Mouse (Mus musculus): Measurements from ENCODE around the gene Gm39566. TPM values are rescaled to one million over a fixed set of nuclear protein-coding genes. Genes with fewer than 3 reads are reported as not detected.

Gm39566 gene
- polyA plus RNA-seq, 1 experiment = 0.02 TPM

GRCm38 (mm10) chr11:69823456-69823855, 8.4 kb upstream of the Gm39566 start:
- Histone ChIP-seq H3ac (ENCODE audit: control insufficient read depth, insufficient read length) (no peak overlapping the region), H3K4me3 (no peak overlapping the region)
- TF ChIP-seq USF1 (IDR thresholded peaks at IDR 0.05; ENCODE audit: low read depth) = no peak
- no peak for TF ChIP-seq E2F4 (IDR thresholded peaks at IDR 0.05; ENCODE audit: insufficient read depth)
- no peak for TF ChIP-seq SRF (IDR thresholded peaks at IDR 0.05; ENCODE audit: control insufficient read depth, insufficient read length, low read depth)
- no peak for TF ChIP-seq POLR2AphosphoS2 (IDR thresholded peaks at IDR 0.05; ENCODE audit: insufficient read length, low read depth)
- TF ChIP-seq TCF3 (IDR thresholded peaks at IDR 0.05; ENCODE audit: insufficient read length, low read depth) = no peak
- TF ChIP-seq CEBPB (IDR thresholded peaks at IDR 0.05; ENCODE audit: insufficient read depth, poor library complexity, severe bottlenecking) = no peak
- no peak for TF ChIP-seq REST (IDR thresholded peaks at IDR 0.05; ENCODE audit: insufficient read depth, insufficient read length)
- TF ChIP-seq TCF12 (IDR thresholded peaks at IDR 0.05; ENCODE audit: insufficient read depth, poor library complexity, severe bottlenecking) = no peak
- no peak for TF ChIP-seq MYOG (IDR thresholded peaks at IDR 0.05; ENCODE audit: control insufficient read depth in 1 of 3, insufficient read depth in 1 of 3, insufficient read length in 2 of 3, low read depth in 2 of 3)
- no peak for TF ChIP-seq MYOD1 (IDR thresholded peaks at IDR 0.05; ENCODE audit: control insufficient read depth in 1 of 3, insufficient read length in 2 of 3, low read depth in 2 of 3)
- no peak for TF ChIP-seq POLR2A (IDR thresholded peaks at IDR 0.05; ENCODE audit: insufficient read length, low read depth)
- no peak for TF ChIP-seq MAX (IDR thresholded peaks at IDR 0.05; ENCODE audit: low read depth)

GRCm38 (mm10) chr11:69822080-69822479, 7.0 kb upstream of the Gm39566 start, which contains the start of gene Spem1:
TSS of gene Spem1 (minus strand) at chr11:69822180.
- Histone ChIP-seq H3K27me3 (ENCODE audit: control insufficient read depth, insufficient read depth, insufficient read length) (no peaks in the 10 kb centered on the region), H3K4me3 (no peak within 1 kb of the TSS), H3K4me2 (ENCODE audit: low read depth) (no peak within 1 kb of the TSS), H3K36me3 (ENCODE audit: control insufficient read depth, insufficient read depth) (no peaks in the 10 kb centered on the region), H3ac (ENCODE audit: control insufficient read depth, insufficient read length) (no peak within 1 kb of the TSS), H3K79me2 (ENCODE audit: control insufficient read depth, insufficient read depth) (no peaks in the 10 kb centered on the region)
- TF ChIP-seq POLR2A (IDR thresholded peaks at IDR 0.05; ENCODE audit: insufficient read length, low read depth) = no peak
- no peak for TF ChIP-seq USF1 (IDR thresholded peaks at IDR 0.05; ENCODE audit: low read depth)
- TF ChIP-seq MYOG (IDR thresholded peaks at IDR 0.05; ENCODE audit: control insufficient read depth in 1 of 3, insufficient read depth in 1 of 3, insufficient read length in 2 of 3, low read depth in 2 of 3) = no peak
- TF ChIP-seq MAX (IDR thresholded peaks at IDR 0.05; ENCODE audit: low read depth) = no peak
- no peak for TF ChIP-seq POLR2AphosphoS2 (IDR thresholded peaks at IDR 0.05; ENCODE audit: insufficient read length, low read depth)
- TF ChIP-seq TCF3 (IDR thresholded peaks at IDR 0.05; ENCODE audit: insufficient read length, low read depth) = no peak
- TF ChIP-seq CEBPB (IDR thresholded peaks at IDR 0.05; ENCODE audit: insufficient read depth, poor library complexity, severe bottlenecking) = no peak
- no peak for TF ChIP-seq SRF (IDR thresholded peaks at IDR 0.05; ENCODE audit: control insufficient read depth, insufficient read length, low read depth)
- no peak for TF ChIP-seq MYOD1 (IDR thresholded peaks at IDR 0.05; ENCODE audit: control insufficient read depth in 1 of 3, insufficient read length in 2 of 3, low read depth in 2 of 3)
- TF ChIP-seq REST (IDR thresholded peaks at IDR 0.05; ENCODE audit: insufficient read depth, insufficient read length) = no peak
- TF ChIP-seq E2F4 (IDR thresholded peaks at IDR 0.05; ENCODE audit: insufficient read depth) = no peak
- TF ChIP-seq TCF12 (IDR thresholded peaks at IDR 0.05; ENCODE audit: insufficient read depth, poor library complexity, severe bottlenecking) = no peak

More at GRCm38 (mm10) chr11:69823456-69823855, 8.4 kb upstream of the Gm39566 start:
- Histone ChIP-seq H3K79me2 (ENCODE audit: control insufficient read depth, insufficient read depth) (no peaks in the 10 kb centered on the region), H3K36me3 (ENCODE audit: control insufficient read depth, insufficient read depth) (no peaks in the 10 kb centered on the region), H3K4me2 (ENCODE audit: low read depth) (no peak overlapping the region), H3K27me3 (ENCODE audit: control insufficient read depth, insufficient read depth, insufficient read length) (no peaks in the 10 kb centered on the region)

- Histone ChIP-seq H3K36me3 (ENCODE audit: control insufficient read depth, insufficient read depth) (no peaks in the 10 kb centered on the region), H3K79me2 (ENCODE audit: control insufficient read depth, insufficient read depth) (no peaks in the 10 kb centered on the region), H3ac (ENCODE audit: control insufficient read depth, insufficient read length) (no peak overlapping the region), H3K4me2 (ENCODE audit: low read depth) (no peak overlapping the region), H3K27me3 (ENCODE audit: control insufficient read depth, insufficient read depth, insufficient read length) (no peaks in the 10 kb centered on the region), H3K4me3 (no peak overlapping the region)
- TF ChIP-seq USF1 (IDR thresholded peaks at IDR 0.05; ENCODE audit: low read depth) (no peak), E2F4 (IDR thresholded peaks at IDR 0.05; ENCODE audit: insufficient read depth) (no peak), POLR2AphosphoS2 (IDR thresholded peaks at IDR 0.05; ENCODE audit: insufficient read length, low read depth) (no peak), MAX (IDR thresholded peaks at IDR 0.05; ENCODE audit: low read depth) (no peak), REST (IDR thresholded peaks at IDR 0.05; ENCODE audit: insufficient read depth, insufficient read length) (no peak), SRF (IDR thresholded peaks at IDR 0.05; ENCODE audit: control insufficient read depth, insufficient read length, low read depth) (no peak), MYOD1 (IDR thresholded peaks at IDR 0.05; ENCODE audit: control insufficient read depth in 1 of 3, insufficient read length in 2 of 3, low read depth in 2 of 3) (no peak), TCF3 (IDR thresholded peaks at IDR 0.05; ENCODE audit: insufficient read length, low read depth) (no peak), TCF12 (IDR thresholded peaks at IDR 0.05; ENCODE audit: insufficient read depth, poor library complexity, severe bottlenecking) (no peak), POLR2A (IDR thresholded peaks at IDR 0.05; ENCODE audit: insufficient read length, low read depth) (no peak), MYOG (IDR thresholded peaks at IDR 0.05; ENCODE audit: control insufficient read depth in 1 of 3, insufficient read depth in 1 of 3, insufficient read length in 2 of 3, low read depth in 2 of 3) (no peak)
These were observed 3.8 kb upstream of the Gm39566 start for GRCm38 (mm10) chr11:69818871-69819270.

GRCm38 (mm10) chr11:69818365-69818764, 3.3 kb upstream of the Gm39566 start, which contains the start of gene Spem2:
TSS of gene Spem2 (minus strand) at chr11:69818465.
- no peaks in the 10 kb centered on the region for H3K36me3 ChIP-seq (ENCODE audit: control insufficient read depth, insufficient read depth)
- TF ChIP-seq TCF3 (IDR thresholded peaks at IDR 0.05; ENCODE audit: insufficient read length, low read depth) = no peak
- TF ChIP-seq REST (IDR thresholded peaks at IDR 0.05; ENCODE audit: insufficient read depth, insufficient read length) = no peak
- no peak for TF ChIP-seq SRF (IDR thresholded peaks at IDR 0.05; ENCODE audit: control insufficient read depth, insufficient read length, low read depth)
- TF ChIP-seq TCF12 (IDR thresholded peaks at IDR 0.05; ENCODE audit: insufficient read depth, poor library complexity, severe bottlenecking) = no peak
- TF ChIP-seq MYOD1 (IDR thresholded peaks at IDR 0.05; ENCODE audit: control insufficient read depth in 1 of 3, insufficient read length in 2 of 3, low read depth in 2 of 3) = no peak
- no peak for TF ChIP-seq CEBPB (IDR thresholded peaks at IDR 0.05; ENCODE audit: insufficient read depth, poor library complexity, severe bottlenecking)
- no peak for TF ChIP-seq E2F4 (IDR thresholded peaks at IDR 0.05; ENCODE audit: insufficient read depth)
- TF ChIP-seq USF1 (IDR thresholded peaks at IDR 0.05; ENCODE audit: low read depth) = no peak
- no peak for TF ChIP-seq POLR2A (IDR thresholded peaks at IDR 0.05; ENCODE audit: insufficient read length, low read depth)
- no peak for TF ChIP-seq MAX (IDR thresholded peaks at IDR 0.05; ENCODE audit: low read depth)
- TF ChIP-seq MYOG (IDR thresholded peaks at IDR 0.05; ENCODE audit: control insufficient read depth in 1 of 3, insufficient read depth in 1 of 3, insufficient read length in 2 of 3, low read depth in 2 of 3) = no peak
- no peak for TF ChIP-seq POLR2AphosphoS2 (IDR thresholded peaks at IDR 0.05; ENCODE audit: insufficient read length, low read depth)
- H3K27me3 ChIP-seq (ENCODE audit: control insufficient read depth, insufficient read depth, insufficient read length) = no peaks in the 10 kb centered on the region
- no peak within 1 kb of the TSS for H3K4me3 ChIP-seq
- H3K79me2 ChIP-seq (ENCODE audit: control insufficient read depth, insufficient read depth) = no peaks in the 10 kb centered on the region
- no peak within 1 kb of the TSS for H3ac ChIP-seq (ENCODE audit: control insufficient read depth, insufficient read length)
- H3K4me2 ChIP-seq (ENCODE audit: low read depth) = no peak within 1 kb of the TSS
